Mouse (Mus musculus) MEL (cell line): Measurements from ENCODE around the gene Col6a5. TPM values are rescaled to one million over a fixed set of nuclear protein-coding genes. Genes with fewer than 3 reads are reported as not detected.

Experiments
- DNase-seq: peaks from one replicate; pipeline ENCODE4 v3.0.0; 2011; ENCODE audit warnings: low read depth, low spot score
- H3K27ac ChIP-seq: 2 replicates; pipeline ENCODE4 v1.5.1; 2012; ENCODE audit warnings: low read depth, mild to moderate bottlenecking, control low read depth, low read length, moderate library complexity; ENCODE audit not compliant: control insufficient read depth
- H3K27me3 ChIP-seq, 2 experiments: fragments of 150-350 bp in 1 of 2; sonication (generic) in 1 of 2; 2 replicates each; pipeline ENCODE4 v1.6.1; 2012; ENCODE audit warnings: low read length in 2 of 2, mild to moderate bottlenecking in 2 of 2, improper control_type of control experiment in 1 of 2, moderate library complexity in 1 of 2; ENCODE audit not compliant: insufficient read depth in 2 of 2, control insufficient read depth in 1 of 2
- H3K36me3 ChIP-seq, 2 experiments: 2 replicates each; pipeline ENCODE4 v1.6.1; 2012 to 2014; ENCODE audit warnings: low read length in 2 of 2, improper control_type of control experiment in 1 of 2, inconsistent platforms in 1 of 2, mild to moderate bottlenecking in 1 of 2; ENCODE audit not compliant: insufficient read depth in 2 of 2, control insufficient read depth in 1 of 2
- H3K4me1 ChIP-seq, 2 experiments: fragments of 150-350 bp in 1 of 2; sonication (generic) in 1 of 2; 2 replicates each; pipeline ENCODE4 v1.6.1; 2012; ENCODE audit warnings: low read length in 2 of 2, improper control_type of control experiment in 1 of 2, mild to moderate bottlenecking in 1 of 2; ENCODE audit not compliant: insufficient read depth in 2 of 2, control insufficient read depth in 1 of 2
- H3K4me3 ChIP-seq, 2 experiments: fragments of 150-350 bp in 1 of 2; sonication (generic) in 1 of 2; 2 replicates each; pipeline ENCODE4 v1.5.1; 2012; ENCODE audit warnings: low read depth in 2 of 2, low read length in 2 of 2, mild to moderate bottlenecking in 2 of 2, moderate library complexity in 2 of 2, control low read depth in 1 of 2, improper control_type of control experiment in 1 of 2; ENCODE audit not compliant: control insufficient read depth in 1 of 2, insufficient read depth in 1 of 2
- H3K79me2 ChIP-seq: 2 replicates; pipeline ENCODE4 v1.6.1; 2012; ENCODE audit warnings: mild to moderate bottlenecking, low read length, moderate library complexity; ENCODE audit not compliant: control insufficient read depth, poor library complexity, insufficient read depth
- H3K9ac ChIP-seq: 2 replicates; pipeline ENCODE4 v1.6.1; 2012; ENCODE audit warnings: low read depth, mild to moderate bottlenecking, control low read depth, low read length, moderate library complexity; ENCODE audit not compliant: control insufficient read depth, poor library complexity, severe bottlenecking
- H3K9me3 ChIP-seq: fragments of 150-350 bp; sonication (generic); replicated peaks from 2 replicates; pipeline ENCODE4 v1.6.1; 2012; ENCODE audit warnings: mild to moderate bottlenecking, low read length, improper control_type of control experiment, moderate library complexity; ENCODE audit not compliant: insufficient read depth
- BHLHE40 ChIP-seq: IDR thresholded peaks from 2 replicates; pipeline ENCODE4 v1.6.1; 2012; ENCODE audit warnings: low read depth, mild to moderate bottlenecking, inconsistent platforms, low read length, improper control_type of control experiment, borderline replicate concordance
- CHD1 ChIP-seq: IDR thresholded peaks from 2 replicates; pipeline ENCODE4 v1.6.1; 2012; ENCODE audit warnings: low read depth, mild to moderate bottlenecking, inconsistent platforms, low read length, improper control_type of control experiment
- CHD2 ChIP-seq: IDR thresholded peaks from 2 replicates; pipeline ENCODE4 v1.6.1; 2011; ENCODE audit warnings: low read length, improper control_type of control experiment
- E2F4 ChIP-seq: IDR thresholded peaks from 2 replicates; pipeline ENCODE4 v1.6.1; 2011; ENCODE audit warnings: low read depth, low read length, improper control_type of control experiment, borderline replicate concordance
- EP300 ChIP-seq, 2 experiments: IDR thresholded peaks; 2 replicates each; pipeline ENCODE4 v1.6.1; 2011; ENCODE audit warnings: improper control_type of control experiment in 2 of 2, low read length in 2 of 2, low read depth in 1 of 2, mild to moderate bottlenecking in 1 of 2
- ETS1 ChIP-seq: IDR thresholded peaks from 2 replicates; pipeline ENCODE4 v1.6.1; 2012; ENCODE audit warnings: low read depth, mild to moderate bottlenecking, inconsistent platforms, low read length, improper control_type of control experiment, moderate library complexity
- HCFC1 ChIP-seq: IDR thresholded peaks from 2 replicates; pipeline ENCODE4 v1.6.1; 2012; ENCODE audit warnings: low read depth, mild to moderate bottlenecking, inconsistent platforms, low read length, improper control_type of control experiment, moderate library complexity
- JUND ChIP-seq: IDR thresholded peaks from 2 replicates; pipeline ENCODE4 v1.6.1; 2011; ENCODE audit warnings: low read depth, mild to moderate bottlenecking, improper control_type of control experiment, low read length
- MYB ChIP-seq: IDR thresholded peaks from 2 replicates; pipeline ENCODE4 v1.6.1; 2011; ENCODE audit warnings: mild to moderate bottlenecking, low read depth, low read length, improper control_type of control experiment
- MYC ChIP-seq: IDR thresholded peaks from 2 replicates; pipeline ENCODE4 v1.6.1; 2011; ENCODE audit warnings: low read depth, mild to moderate bottlenecking, low read length, improper control_type of control experiment, moderate library complexity
- NRF1 ChIP-seq: IDR thresholded peaks from 2 replicates; pipeline ENCODE4 v1.6.1; 2014; ENCODE audit warnings: low read depth, mild to moderate bottlenecking, inconsistent platforms, low read length, improper control_type of control experiment, moderate library complexity; ENCODE audit not compliant: poor library complexity, insufficient read depth, severe bottlenecking
- POLR2A ChIP-seq, 2 experiments: IDR thresholded peaks; 2 replicates each; pipeline ENCODE4 v1.6.1; 2011 to 2012; ENCODE audit warnings: low read length in 2 of 2, mild to moderate bottlenecking in 2 of 2, control low read depth in 1 of 2, improper control_type of control experiment in 1 of 2, low read depth in 1 of 2, moderate library complexity in 1 of 2; ENCODE audit not compliant: control insufficient read depth in 1 of 2, insufficient read depth in 1 of 2, poor library complexity in 1 of 2
- POLR2AphosphoS5 ChIP-seq: IDR thresholded peaks from 2 replicates; pipeline ENCODE4 v1.6.1; 2012; ENCODE audit warnings: low read depth, borderline replicate concordance, mild to moderate bottlenecking, inconsistent platforms, low read length, moderate library complexity, mixed read lengths
- RAD21 ChIP-seq: IDR thresholded peaks from 2 replicates; pipeline ENCODE4 v1.6.1; 2011; ENCODE audit warnings: mild to moderate bottlenecking, low read depth, low read length, improper control_type of control experiment
- RCOR1 ChIP-seq: IDR thresholded peaks from 2 replicates; pipeline ENCODE4 v1.6.1; 2012; ENCODE audit warnings: low read depth, mild to moderate bottlenecking, inconsistent platforms, low read length, improper control_type of control experiment
- SMC3 ChIP-seq: IDR thresholded peaks from 2 replicates; pipeline ENCODE4 v1.6.1; 2011; ENCODE audit warnings: low read depth, low read length, improper control_type of control experiment
- TAL1 ChIP-seq: IDR thresholded peaks from 2 replicates; pipeline ENCODE4 v1.6.1; 2012; ENCODE audit warnings: mild to moderate bottlenecking, inconsistent platforms, low read length, moderate library complexity, mixed read lengths
- UBTF ChIP-seq: IDR thresholded peaks from 2 replicates; pipeline ENCODE4 v1.6.1; 2012; ENCODE audit warnings: low read depth, mild to moderate bottlenecking, inconsistent platforms, low read length, improper control_type of control experiment, moderate library complexity, borderline replicate concordance; ENCODE audit not compliant: insufficient read depth
- ZC3H11A ChIP-seq: IDR thresholded peaks from 2 replicates; pipeline ENCODE4 v1.6.1; 2012; ENCODE audit warnings: low read depth, mild to moderate bottlenecking, inconsistent platforms, low read length, improper control_type of control experiment
- polyA plus RNA-seq, 2 experiments: library from polyadenylated mRNA; stranded (reverse) in 1 of 2; unstranded in 1 of 2; fragments of >175 nt in 1 of 2; fragments of >200 nt in 1 of 2; gene quantifications; 2 replicates each; pipeline versions ENCODE4 v1.2.1 to v1.2.4; 2012; ENCODE audit warnings: low replicate concordance in 2 of 2, low read depth in 1 of 2; ENCODE audit not compliant: insufficient read length in 2 of 2, insufficient read depth in 1 of 2, missing spikeins in 1 of 2
- total RNA-seq: library from RNA; depleted of rRNA; stranded (reverse); fragments of 300-350 nt; gene quantifications from 2 replicates; pipeline ENCODE4 v1.2.3, GENCODE M21; 2012

Gene Col6a5
- total and polyA plus RNA-seq, 3 experiments, result not detected

DNA sequence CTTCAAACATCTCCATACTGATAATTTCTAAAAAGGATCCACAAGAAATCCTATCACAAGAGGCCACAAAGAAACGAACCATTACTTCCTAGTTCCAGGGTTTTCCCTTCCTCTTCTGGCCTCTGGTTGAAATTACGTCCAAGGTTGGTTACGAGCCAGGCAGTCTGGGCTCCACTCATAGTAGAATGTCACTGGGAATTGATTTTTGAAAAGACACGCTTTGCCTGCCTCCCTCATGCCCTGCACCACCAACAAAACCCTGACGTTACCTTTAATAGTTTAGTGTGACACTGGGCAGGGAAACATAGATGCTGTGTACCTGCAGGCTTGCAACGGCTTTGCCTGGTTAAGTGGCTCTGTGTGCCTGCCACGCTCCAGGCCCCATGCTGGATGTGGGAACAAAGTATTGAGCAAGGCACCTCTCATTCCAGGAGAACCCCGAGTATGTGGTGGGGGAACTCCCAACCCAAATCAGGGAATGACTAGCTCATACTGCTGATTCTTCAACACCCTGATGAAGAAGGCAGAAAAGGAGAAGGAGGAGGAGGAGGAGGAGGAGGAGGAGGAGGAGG is 133.3 kb downstream of the Col6a5 start:
- Histone ChIP-seq H3K9me3 (no peaks in the 10 kb centered on the region), H3K36me3 (no peaks in the 10 kb centered on the region), H3K9ac (no peak overlapping the region), H3K4me1 (no peaks in the 10 kb centered on the region), H3K79me2 (no peaks in the 10 kb centered on the region), H3K27ac (no peak overlapping the region), H3K4me3 (no peak overlapping the region), H3K27me3 (no peaks in the 10 kb centered on the region)
- DNase-seq, result no peak
- TF ChIP-seq CHD2 (no peak), UBTF (no peak), RAD21 (no peak), MYC (no peak), E2F4 (no peak), BHLHE40 (no peak), HCFC1 (no peak), MYB (no peak), EP300 (IDR thresholded peaks at IDR 0.05; ENCODE audit: low read depth in 1 of 2, low read length in 2 of 2) (no peak), JUND (no peak), NRF1 (no peak), TAL1 (no peak), ETS1 (no peak)

DNA sequence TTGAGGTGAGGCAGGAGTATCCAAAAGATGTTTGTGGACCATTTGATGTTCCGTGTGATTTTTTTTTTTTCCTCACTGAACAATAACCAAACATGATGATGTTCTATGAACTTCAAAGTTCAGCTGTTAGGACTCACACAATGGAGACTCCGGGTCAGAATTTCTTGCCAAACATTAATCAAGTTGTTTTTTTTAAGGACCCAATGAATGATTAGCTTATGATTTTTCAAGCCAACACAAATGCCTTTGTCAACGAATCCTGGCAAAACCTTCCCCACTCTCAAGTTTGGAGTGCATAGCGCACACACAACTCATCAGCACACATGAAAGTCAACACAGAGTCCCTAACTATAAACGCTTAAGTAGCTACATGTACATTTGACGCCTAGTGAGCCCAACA is 139.7 kb downstream of the Col6a5 start:
- no peak overlapping the region for H3K27ac ChIP-seq
- no peak for DNase-seq
- no peaks in the 10 kb centered on the region for H3K36me3 ChIP-seq
- H3K4me1 ChIP-seq, result no peaks in the 10 kb centered on the region
- no peaks in the 10 kb centered on the region for H3K27me3 ChIP-seq
- no peaks in the 10 kb centered on the region for H3K79me2 ChIP-seq
- H3K4me3 ChIP-seq, result no peak overlapping the region
- H3K9ac ChIP-seq, result no peak overlapping the region
- H3K9me3 ChIP-seq, result no peaks in the 10 kb centered on the region
- TF ChIP-seq ETS1 (no peak), EP300 (IDR thresholded peaks at IDR 0.05; ENCODE audit: low read depth in 1 of 2, low read length in 2 of 2) (no peak), POLR2A (IDR thresholded peaks at IDR 0.05; ENCODE audit: control insufficient read depth in 1 of 2, insufficient read depth in 1 of 2, low read depth in 1 of 2, low read length in 2 of 2, poor library complexity in 1 of 2) (no peak), CHD1 (no peak), POLR2AphosphoS5 (no peak), JUND (no peak), ZC3H11A (no peak), SMC3 (no peak), RCOR1 (no peak)
- TF ChIP-seq, all 39 proteins: peak for 0
